Mouse (Mus musculus) heart, postnatal 0 days (tissue): ENCODE data around the gene Mmp21. TPM values are rescaled to one million over a fixed set of nuclear protein-coding genes. Genes with fewer than 3 reads are reported as not detected.

Source experiments
- ATAC-seq: fragments of 200-750 bp; cut with Nextera tagmentation; 2 replicates; pipeline ENCODE4 v1.8.0; 2017; ENCODE audit warnings: low read depth, moderate number of reproducible peaks, moderate library complexity; ENCODE audit not compliant: insufficient read depth
- DNase-seq: peaks from one replicate; pipeline ENCODE4 v3.0.0-alpha.2; 2016; ENCODE audit warnings: low spot score
- H3K27ac ChIP-seq: fragments of 300-500 bp; sonication (generic); 2 replicates; pipeline ENCODE4 v1.5.1; 2014; ENCODE audit warnings: low read depth, mild to moderate bottlenecking
- H3K27me3 ChIP-seq: fragments of 300-500 bp; sonication (generic); 2 replicates; pipeline ENCODE4 v1.6.1; 2014; ENCODE audit warnings: low read length, mixed read lengths; ENCODE audit not compliant: control insufficient read depth, insufficient read depth
- H3K36me3 ChIP-seq: fragments of 300-500 bp; sonication (generic); replicated peaks from 2 replicates; pipeline ENCODE4 v1.6.1; 2014; ENCODE audit warnings: low read length, mixed read lengths; ENCODE audit not compliant: control insufficient read depth, insufficient read depth
- H3K4me1 ChIP-seq: fragments of 300-500 bp; sonication (generic); 2 replicates; pipeline ENCODE4 v1.6.1; 2014; ENCODE audit warnings: antibody characterized with exemption; ENCODE audit not compliant: control insufficient read depth, insufficient read depth
- H3K4me2 ChIP-seq: fragments of 300-500 bp; sonication (generic); 2 replicates; pipeline ENCODE4 v1.6.1; 2014; ENCODE audit warnings: low read depth, mild to moderate bottlenecking, low read length, moderate library complexity
- H3K4me3 ChIP-seq: fragments of 300-500 bp; sonication (generic); 2 replicates; pipeline ENCODE4 v1.5.1; 2014; ENCODE audit warnings: low read depth, low read length
- H3K9ac ChIP-seq: fragments of 300-500 bp; sonication (generic); replicated peaks from 2 replicates; pipeline ENCODE4 v1.6.1; 2014; ENCODE audit warnings: low read depth, low read length, mixed read lengths
- H3K9me3 ChIP-seq: fragments of 300-500 bp; sonication (generic); replicated peaks from 2 replicates; pipeline ENCODE4 v1.6.1; 2016; ENCODE audit warnings: low read length; ENCODE audit not compliant: control insufficient read depth
- CTCF ChIP-seq: IDR thresholded peaks from 2 replicates; pipeline ENCODE4 v1.5.1; 2016; ENCODE audit warnings: antibody characterized with exemption, control low read depth, low read depth
- EP300 ChIP-seq: IDR thresholded peaks from 2 replicates; pipeline ENCODE4 v1.6.1; 2016; ENCODE audit warnings: antibody characterized with exemption, low read depth
- WGBS: fragments of 180-500 bp; shearing (Covaris S2); extraction: QIAGEN DNeasy Blood & Tissue Kit; methylation state at CpG from one replicate; pipeline ENCODE4 v1.1.7; 2014; 5-methylcytosine and 5-hydroxymethylcytosine counted together
- polyA plus RNA-seq: library from polyadenylated mRNA; unstranded; fragments of >200 nt; fragmentation: Nextera tagmentation; extraction: Ambion mirVana; gene quantifications from 2 replicates; pipeline ENCODE4 v1.2.1, GENCODE M21; 2015
- total RNA-seq: library from RNA; depleted of rRNA; stranded (reverse); fragments of >200 nt; gene quantifications from 2 replicates; pipeline ENCODE4 v1.2.3, GENCODE M21; 2014; ENCODE audit warnings: low replicate concordance

Mmp21 gene
- total and polyA plus RNA-seq, 2 experiments from 2014 or later, result not detected

GRCm38 (mm10) chr7:133679439-133679838 is 422 bp downstream of the Mmp21 start:
- no peaks in the 10 kb centered on the region for H3K9me3 ChIP-seq
- 0 out of 2 replicates have a peak, but pooled peaks cover 4% of the 10 kb centered on the region for H3K36me3 ChIP-seq
- H3K27me3 ChIP-seq, result no peaks in the 10 kb centered on the region
- 25% methylated on average over 4 of the region's 4 CpGs for WGBS
- TF ChIP-seq CTCF, result no peak
- TF ChIP-seq EP300, result no peak
- H3K4me1 ChIP-seq, result peaks cover 4% of the 10 kb centered on the region; the same call in 1 of the 2 replicates
- peak; percentile 71 for ATAC-seq
- no peak overlapping the region for H3K9ac ChIP-seq
- DNase-seq, result peak; percentile 16
- no peak overlapping the region for H3K4me2 ChIP-seq
- no peak overlapping the region for H3K27ac ChIP-seq
- H3K4me3 ChIP-seq, result no peak overlapping the region

GRCm38 (mm10) chr7:133678716-133679115 is 1.1 kb downstream of the Mmp21 start:
- no peak for ATAC-seq
- 90% methylated on average over 8 of the region's 8 CpGs for WGBS
- Histone ChIP-seq H3K27ac (no peak overlapping the region), H3K9me3 (no peaks in the 10 kb centered on the region), H3K9ac (no peak overlapping the region), H3K36me3 (0 out of 2 replicates have a peak, but pooled peaks cover 7% of the 10 kb centered on the region), H3K4me1 (peaks cover 4% of the 10 kb centered on the region; the same call in 1 of the 2 replicates), H3K4me3 (no peak overlapping the region), H3K4me2 (no peak overlapping the region), H3K27me3 (no peaks in the 10 kb centered on the region)
- TF ChIP-seq EP300 (no peak), CTCF (no peak)
- no peak for DNase-seq

GRCm38 (mm10) chr7:133676002-133676401 is 3.9 kb downstream of the Mmp21 start:
- Histone ChIP-seq H3K4me1 (peaks cover 4% of the 10 kb centered on the region; the same call in 1 of the 2 replicates), H3K9me3 (no peaks in the 10 kb centered on the region), H3K36me3 (peaks cover 33% of the 10 kb centered on the region), H3K4me2 (no peak overlapping the region), H3K27ac (no peak overlapping the region), H3K27me3 (no peaks in the 10 kb centered on the region), H3K9ac (no peak overlapping the region), H3K4me3 (no peak overlapping the region)
- WGBS, result 67% methylated on average over 9 of the region's 9 CpGs
- ATAC-seq (no peak), DNase-seq (peak; percentile 17)
- TF ChIP-seq EP300 (no peak), CTCF (peak; percentile 31)

GRCm38 (mm10) chr7:133670846-133671245 is 9.0 kb downstream of the Mmp21 start:
- H3K9ac ChIP-seq, result no peak overlapping the region
- no peak overlapping the region for H3K27ac ChIP-seq
- DNase-seq (no peak), ATAC-seq (no peak)
- no peak overlapping the region for H3K4me2 ChIP-seq
- H3K27me3 ChIP-seq, result no peaks in the 10 kb centered on the region
- WGBS, result 90% methylated on average over 3 of the region's 3 CpGs
- no peaks in the 10 kb centered on the region for H3K4me1 ChIP-seq
- TF ChIP-seq CTCF (no peak), EP300 (no peak)
- no peaks in the 10 kb centered on the region for H3K9me3 ChIP-seq
- peaks cover 78% of the 10 kb centered on the region for H3K36me3 ChIP-seq
- H3K4me3 ChIP-seq, result no peak overlapping the region

GRCm38 (mm10) chr7:133669946-133670345 is 9.9 kb downstream of the Mmp21 start:
- H3K4me3 ChIP-seq, result no peak overlapping the region
- no peak for DNase-seq
- ATAC-seq, result no peak
- H3K4me2 ChIP-seq, result no peak overlapping the region
- TF ChIP-seq EP300 (no peak), CTCF (no peak)
- H3K9ac ChIP-seq, result no peak overlapping the region
- H3K4me1 ChIP-seq, result no peaks in the 10 kb centered on the region
- H3K27ac ChIP-seq, result no peak overlapping the region
- H3K36me3 ChIP-seq, result peaks cover 86% of the 10 kb centered on the region
- no peaks in the 10 kb centered on the region for H3K27me3 ChIP-seq
- 91% methylated on average over 9 of the region's 9 CpGs for WGBS
- H3K9me3 ChIP-seq, result no peaks in the 10 kb centered on the region

- TF ChIP-seq EP300, result no peak
- peak; percentile 55 for TF ChIP-seq CTCF
- Histone ChIP-seq H3K4me3 (no peak overlapping the region), H3K36me3 (peaks cover 90% of the 10 kb centered on the region), H3K9ac (no peak overlapping the region), H3K9me3 (no peaks in the 10 kb centered on the region), H3K27ac (no peak overlapping the region), H3K4me1 (no peaks in the 10 kb centered on the region), H3K4me2 (no peak overlapping the region), H3K27me3 (no peaks in the 10 kb centered on the region)
- 89% methylated on average over 1 of the region's 1 CpGs for WGBS
- DNase-seq, result peak; percentile 8
- no peak for ATAC-seq
These were observed 10.8 kb downstream of the Mmp21 start for GRCm38 (mm10) chr7:133669071-133669470.
